Mouse (Mus musculus) adrenal gland, adult 2 months (tissue): Measurements from ENCODE around the gene Slc35f6. TPM values are rescaled to one million over a fixed set of nuclear protein-coding genes. Genes with fewer than 3 reads are reported as not detected.

Experiments
- DNase-seq: peaks from one replicate; pipeline ENCODE4 v3.0.0; 2021
- microRNA-seq, 2 experiments: library from miRNA; unstranded; fragments of <30 nt; microRNA quantifications; one replicate each; pipeline ENCODE4 v1.2.0; 2021
- polyA plus RNA-seq: library from polyadenylated mRNA; depleted of rRNA; stranded (reverse); fragments of >200 nt; gene quantifications from 2 replicates; pipeline ENCODE4 v1.2.3, GENCODE M21; 2012; rRNA removed
- total RNA-seq, 2 experiments: library from RNA; stranded (reverse); gene quantifications; 2 replicates each; pipeline ENCODE4 v1.2.3; 2021

Slc35f6 gene
- total and polyA plus RNA-seq, 3 experiments = 49.0 to 145 (median 50.9) TPM

- no peak for DNase-seq
Measured at GRCm38 (mm10) chr5:30701866-30702265, 54.1 kb downstream of the Slc35f6 start.

Small RNAs within 50 kb of the gene (microRNA-seq; reads per million reads assigned to microRNA genes)
- 0.44 to 0.83 reads per million in 2 experiments for gene Mir5625

Other genes with a start within 250 kb of the Slc35f6 start
- under 1 TPM; 0.06 to 0.10 TPM for gene Otof, start 186.0 kb upstream of the Slc35f6 start, total RNA-seq
- gene Otof, start 186.0 kb upstream of the Slc35f6 start, polyA plus RNA-seq = 0.42 and 0.43 TPM in 2 replicates
- not detected for gene 1700001C02Rik, start 181.9 kb upstream of the Slc35f6 start, total RNA-seq
- gene 1700001C02Rik, start 181.9 kb upstream of the Slc35f6 start, polyA plus RNA-seq = not detected in 2 replicates
- 1 to 10 TPM in 1 of 2 experiments, under 1 TPM in 1; 0.92 to 2.4 TPM for gene Cib4, start 102.1 kb upstream of the Slc35f6 start, total RNA-seq
- gene Cib4, start 102.1 kb upstream of the Slc35f6 start, polyA plus RNA-seq = 1.7 and 3.4 TPM in 2 replicates
- 1,000 to 10,000 TPM; 1,225 to 1,281 TPM for gene Kcnk3, start 59.8 kb upstream of the Slc35f6 start, total RNA-seq
- 6,176 and 11,313 TPM in 2 replicates for gene Kcnk3, start 59.8 kb upstream of the Slc35f6 start, polyA plus RNA-seq
- 1 to 10 TPM; 5.1 to 6.4 TPM for gene Cenpa, start 18.8 kb downstream of the Slc35f6 start, total RNA-seq
- gene Cenpa, start 18.8 kb downstream of the Slc35f6 start, polyA plus RNA-seq = 10.9 and 14.5 TPM in 2 replicates
- gene Dpysl5, start 63.6 kb downstream of the Slc35f6 start, total RNA-seq = 1 to 10 TPM in 1 of 2 experiments, under 1 TPM in 1; 0.92 to 2.3 TPM
- 0.62 and 0.98 TPM in 2 replicates for gene Dpysl5, start 63.6 kb downstream of the Slc35f6 start, polyA plus RNA-seq
- 10 to 100 TPM; 60.0 to 79.0 TPM for gene Mapre3, start 166.7 kb downstream of the Slc35f6 start, total RNA-seq
- gene Mapre3, start 166.7 kb downstream of the Slc35f6 start, polyA plus RNA-seq = 103 and 134 TPM in 2 replicates
- 10 to 100 TPM; 51.9 to 62.2 TPM for gene Tmem214, start 220.1 kb downstream of the Slc35f6 start, total RNA-seq
- 87.6 and 96.9 TPM in 2 replicates for gene Tmem214, start 220.1 kb downstream of the Slc35f6 start, polyA plus RNA-seq
- gene Agbl5, start 240.8 kb downstream of the Slc35f6 start, total RNA-seq = 1 to 10 TPM; 7.6 to 9.2 TPM
- 25.3 and 27.5 TPM in 2 replicates for gene Agbl5, start 240.8 kb downstream of the Slc35f6 start, polyA plus RNA-seq